Mouse (Mus musculus) stomach, embryonic 15.5 days (tissue): Measurements from ENCODE around the gene Fbxw10. TPM values are rescaled to one million over a fixed set of nuclear protein-coding genes. Genes with fewer than 3 reads are reported as not detected.
A peak's percentile ranks its signal among the peaks of the same experiment; 100 is the strongest.

Source experiments
- ATAC-seq: fragments of 200-750 bp; cut with Nextera tagmentation; 2 replicates; pipeline ENCODE4 v1.8.0; 2017; ENCODE audit warnings: low read depth, moderate number of reproducible peaks, moderate TSS enrichment; ENCODE audit not compliant: insufficient read depth, low FRiP score
- H3K27ac ChIP-seq: fragments of 300-500 bp; sonication (generic); 2 replicates; pipeline ENCODE4 v1.5.1; 2015; ENCODE audit warnings: mild to moderate bottlenecking, inconsistent platforms
- H3K27me3 ChIP-seq: fragments of 300-500 bp; sonication (generic); replicated peaks from 2 replicates; pipeline ENCODE4 v1.6.1; 2015; ENCODE audit warnings: inconsistent platforms
- H3K36me3 ChIP-seq: fragments of 300-500 bp; sonication (generic); 2 replicates; pipeline ENCODE4 v1.6.1; 2015; ENCODE audit warnings: inconsistent platforms
- H3K4me1 ChIP-seq: fragments of 300-500 bp; sonication (generic); 2 replicates; pipeline ENCODE4 v1.6.1; 2015; ENCODE audit warnings: inconsistent platforms
- H3K4me2 ChIP-seq: fragments of 300-500 bp; sonication (generic); 2 replicates; pipeline ENCODE4 v1.6.1; 2015; ENCODE audit warnings: mild to moderate bottlenecking, inconsistent platforms
- H3K4me3 ChIP-seq: fragments of 300-500 bp; sonication (generic); replicated peaks from 2 replicates; pipeline ENCODE4 v1.5.1; 2015; ENCODE audit warnings: inconsistent platforms
- H3K9ac ChIP-seq: fragments of 300-500 bp; sonication (generic); 2 replicates; pipeline ENCODE4 v1.6.1; 2015; ENCODE audit warnings: inconsistent platforms
- H3K9me3 ChIP-seq: fragments of 300-500 bp; sonication (generic); 2 replicates; pipeline ENCODE4 v1.6.1; 2016; ENCODE audit warnings: inconsistent platforms
- WGBS: fragments of 180-500 bp; shearing (Covaris S2); methylation state at CpG from one replicate; pipeline ENCODE4 v1.1.7; 2015; 5-methylcytosine and 5-hydroxymethylcytosine counted together
- polyA plus RNA-seq: library from polyadenylated mRNA; unstranded; fragments of >200 nt; fragmentation: Nextera tagmentation; extraction: Ambion mirVana; gene quantifications from 2 replicates; pipeline ENCODE4 v1.2.1, GENCODE M21; 2015

Gene Fbxw10
- polyA plus RNA-seq, 1 experiment from 2014 or later = 0.33 TPM

DNA sequence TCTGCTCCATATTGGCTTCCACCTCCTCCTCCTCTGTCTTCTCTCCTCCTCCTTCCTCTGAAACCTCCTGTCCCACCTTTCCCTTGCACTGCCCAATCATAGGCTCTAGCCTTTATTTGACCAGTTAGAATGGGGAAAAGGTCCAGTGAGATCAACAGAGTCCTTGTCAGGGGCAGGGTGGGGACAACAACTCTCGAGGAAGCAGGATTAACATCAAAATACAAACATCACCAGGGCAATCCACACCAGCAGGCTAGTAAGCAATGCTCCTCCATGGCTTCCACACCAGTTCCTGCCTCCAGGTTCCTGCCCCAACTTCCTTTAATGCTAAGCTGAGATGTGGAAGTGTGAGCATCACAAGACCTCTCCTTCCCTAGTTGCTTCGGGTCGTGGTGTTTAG, 1.1 kb upstream of the Fbxw10 start:
- Histone ChIP-seq H3K27me3 (no peaks in the 10 kb centered on the region), H3K36me3 (no peaks in the 10 kb centered on the region), H3K4me3 (no peak overlapping the region), H3K4me1 (peaks cover 4% of the 10 kb centered on the region; the same call in 1 of the 2 replicates), H3K9ac (no peak overlapping the region), H3K9me3 (no peaks in the 10 kb centered on the region), H3K27ac (no peak overlapping the region), H3K4me2 (no peak overlapping the region)
- 67% methylated on average over 3 of the region's 3 CpGs for WGBS
- no peak for ATAC-seq

DNA sequence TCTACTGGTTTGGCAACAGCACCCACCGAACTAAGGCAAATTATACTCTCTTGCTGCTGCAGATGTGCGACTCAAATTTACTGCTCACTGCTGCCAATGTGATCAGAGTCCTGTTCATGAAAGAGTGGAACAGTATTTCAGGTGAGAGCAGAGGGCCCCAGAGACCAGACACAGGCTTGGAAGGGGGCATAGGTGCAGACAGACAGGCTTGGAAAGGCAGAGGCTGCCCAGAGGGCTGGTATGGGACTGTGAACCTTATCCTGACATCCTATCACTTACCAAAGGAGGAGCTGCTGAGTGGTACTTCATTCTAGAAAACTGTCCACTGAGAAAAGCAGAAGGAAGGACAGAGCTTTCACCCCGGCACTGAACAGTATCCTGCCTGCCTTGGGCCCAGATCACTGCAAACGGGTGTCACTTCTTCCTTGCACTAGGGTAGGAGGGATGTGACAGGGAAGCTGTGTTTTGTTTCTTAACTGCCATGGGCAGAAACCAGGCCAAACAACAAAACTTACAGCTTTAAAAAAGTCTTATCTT, 854 bp downstream of the Fbxw10 start:
- H3K4me2 ChIP-seq = no peak overlapping the region; the same call in 1 of the 2 replicates
- H3K9ac ChIP-seq = no peak overlapping the region
- H3K4me3 ChIP-seq = no peak overlapping the region
- H3K4me1 ChIP-seq = peaks cover 4% of the 10 kb centered on the region; the same call in 1 of the 2 replicates
- WGBS = 58% methylated on average over 4 of the region's 4 CpGs
- H3K27me3 ChIP-seq = no peaks in the 10 kb centered on the region
- H3K36me3 ChIP-seq = no peaks in the 10 kb centered on the region
- no peaks in the 10 kb centered on the region for H3K9me3 ChIP-seq
- no peak overlapping the region for H3K27ac ChIP-seq
- no peak for ATAC-seq

DNA sequence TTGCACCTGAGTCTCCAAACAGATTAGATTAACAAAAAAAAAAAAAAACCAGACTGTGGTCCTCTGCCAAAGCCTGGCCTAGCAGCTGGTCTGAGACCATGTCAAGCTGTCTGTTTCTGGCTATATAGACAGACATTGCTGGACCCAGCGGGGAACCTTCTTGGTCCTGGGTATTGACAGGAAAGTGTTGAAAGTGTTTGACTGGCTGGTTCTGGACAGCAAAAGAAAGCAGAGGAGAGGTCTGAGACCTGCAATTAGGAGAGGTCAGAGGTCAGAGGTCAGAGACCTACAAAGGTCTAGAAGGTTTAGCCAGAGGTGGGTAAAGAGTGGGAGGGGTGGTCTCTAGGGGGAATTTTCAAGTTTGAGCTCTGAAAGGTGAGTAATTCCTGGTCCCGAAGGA, 1.4 kb downstream of the Fbxw10 start:
- H3K4me3 ChIP-seq = no peak overlapping the region
- no peak overlapping the region for H3K27ac ChIP-seq
- no peak overlapping the region for H3K9ac ChIP-seq
- peaks cover 4% of the 10 kb centered on the region; the same call in 1 of the 2 replicates for H3K4me1 ChIP-seq
- H3K27me3 ChIP-seq = no peaks in the 10 kb centered on the region
- no peaks in the 10 kb centered on the region for H3K9me3 ChIP-seq
- H3K4me2 ChIP-seq = no peak overlapping the region
- ATAC-seq = no peak
- 68% methylated on average over 2 of the region's 2 CpGs for whole genome bisulfite sequencing
- no peaks in the 10 kb centered on the region for H3K36me3 ChIP-seq

- Histone ChIP-seq H3K27me3 (no peaks in the 10 kb centered on the region), H3K4me1 (peaks cover 4% of the 10 kb centered on the region; the same call in 1 of the 2 replicates), H3K4me3 (no peak overlapping the region), H3K9me3 (no peaks in the 10 kb centered on the region), H3K36me3 (no peaks in the 10 kb centered on the region), H3K9ac (no peak overlapping the region), H3K4me2 (no peak overlapping the region), H3K27ac (no peak overlapping the region)
- no peak for ATAC-seq
- WGBS = 85% methylated on average over 1 of the region's 1 CpGs
Measured at GRCm38 (mm10) chr11:62851199-62851598, 4.3 kb downstream of the Fbxw10 start.

DNA sequence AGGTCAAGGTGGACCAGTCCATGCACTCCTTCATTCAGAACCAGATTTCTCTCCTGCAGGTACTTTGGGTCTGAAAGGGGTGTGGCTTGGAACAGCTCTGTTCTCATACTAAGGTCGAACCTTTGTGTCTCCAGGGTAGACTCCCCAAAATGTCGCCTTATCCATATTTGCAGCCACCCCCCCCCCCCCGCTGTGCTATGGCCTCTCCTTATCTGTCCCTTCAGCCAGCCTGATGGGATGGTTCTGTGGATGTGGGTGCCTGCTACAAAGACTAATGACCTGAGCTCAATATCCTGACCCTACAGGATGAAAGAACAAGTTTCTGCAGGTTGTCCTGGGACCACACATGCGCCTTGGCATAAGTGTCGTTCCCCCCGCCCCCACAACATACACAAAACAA, 6.5 kb downstream of the Fbxw10 start:
- H3K27me3 ChIP-seq = no peaks in the 10 kb centered on the region
- H3K9me3 ChIP-seq = no peaks in the 10 kb centered on the region
- H3K4me3 ChIP-seq = no peak overlapping the region
- 86% methylated on average over 6 of the region's 6 CpGs for WGBS
- no peaks in the 10 kb centered on the region for H3K4me1 ChIP-seq
- ATAC-seq = peak; percentile 63; the same call in 1 of the 2 replicates
- no peak overlapping the region for H3K27ac ChIP-seq
- H3K9ac ChIP-seq = no peak overlapping the region
- H3K4me2 ChIP-seq = no peak overlapping the region
- no peaks in the 10 kb centered on the region for H3K36me3 ChIP-seq

- Histone ChIP-seq H3K27me3 (no peaks in the 10 kb centered on the region), H3K9me3 (no peaks in the 10 kb centered on the region), H3K4me3 (no peak overlapping the region), H3K9ac (no peak overlapping the region), H3K4me2 (no peak overlapping the region), H3K36me3 (no peaks in the 10 kb centered on the region), H3K4me1 (no peaks in the 10 kb centered on the region), H3K27ac (no peak overlapping the region)
- ATAC-seq = no peak
- 69% methylated on average over 4 of the region's 4 CpGs for WGBS
Measured at GRCm38 (mm10) chr11:62865562-62865961, 18.7 kb downstream of the Fbxw10 start.

DNA sequence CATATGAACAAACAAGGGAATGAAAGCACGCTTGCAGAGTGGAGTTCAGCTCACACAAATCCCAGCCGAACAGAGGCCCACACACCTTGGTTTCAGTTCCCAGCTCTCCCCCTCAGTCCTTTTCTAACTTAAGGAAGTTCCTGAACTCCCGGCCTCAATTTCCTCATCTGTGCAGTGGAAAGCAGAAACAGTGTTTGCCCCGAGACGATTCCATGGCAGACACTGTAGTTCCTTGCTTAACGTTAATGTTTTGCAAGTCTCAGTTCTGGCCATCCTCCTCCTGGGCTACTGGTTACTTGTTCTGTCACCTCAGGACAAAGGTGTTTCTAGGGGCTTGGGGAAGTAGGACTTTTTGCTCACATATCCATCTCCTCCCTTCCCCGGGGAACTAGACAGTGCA, 19.8 kb downstream of the Fbxw10 start:
- 78% methylated on average over 7 of the region's 7 CpGs for WGBS
- no peak overlapping the region for H3K9ac ChIP-seq
- ATAC-seq = no peak
- no peaks in the 10 kb centered on the region for H3K27me3 ChIP-seq
- H3K4me3 ChIP-seq = no peak overlapping the region
- no peaks in the 10 kb centered on the region for H3K4me1 ChIP-seq
- no peak overlapping the region for H3K4me2 ChIP-seq
- no peaks in the 10 kb centered on the region for H3K36me3 ChIP-seq
- no peak overlapping the region for H3K27ac ChIP-seq
- no peaks in the 10 kb centered on the region for H3K9me3 ChIP-seq

- no peak overlapping the region for H3K4me3 ChIP-seq
- H3K9ac ChIP-seq = no peak overlapping the region
- no peaks in the 10 kb centered on the region for H3K27me3 ChIP-seq
- H3K4me1 ChIP-seq = no peaks in the 10 kb centered on the region
- no peak overlapping the region for H3K27ac ChIP-seq
- ATAC-seq = no peak
- H3K9me3 ChIP-seq = no peaks in the 10 kb centered on the region
- no peaks in the 10 kb centered on the region for H3K36me3 ChIP-seq
- no peak overlapping the region for H3K4me2 ChIP-seq
- 70% methylated on average over 5 of the region's 5 CpGs for WGBS
Measured at GRCm38 (mm10) chr11:62869201-62869600, 22.3 kb downstream of the Fbxw10 start.

GRCm38 (mm10) chr11:62869715-62870371, 23.0 kb downstream of the Fbxw10 start:
- H3K9me3 ChIP-seq = no peaks in the 10 kb centered on the region
- no peak overlapping the region for H3K4me2 ChIP-seq
- ATAC-seq = no peak
- H3K4me1 ChIP-seq = no peaks in the 10 kb centered on the region
- no peak overlapping the region for H3K9ac ChIP-seq
- no peaks in the 10 kb centered on the region for H3K27me3 ChIP-seq
- H3K27ac ChIP-seq = no peak overlapping the region
- no peak overlapping the region for H3K4me3 ChIP-seq
- no peaks in the 10 kb centered on the region for H3K36me3 ChIP-seq
- 71% methylated on average over 8 of the region's 8 CpGs for WGBS

- H3K4me2 ChIP-seq = no peak overlapping the region
- WGBS = 74% methylated on average over 9 of the region's 9 CpGs
- no peaks in the 10 kb centered on the region for H3K36me3 ChIP-seq
- no peak overlapping the region for H3K27ac ChIP-seq
- no peak for ATAC-seq
- no peaks in the 10 kb centered on the region for H3K4me1 ChIP-seq
- H3K4me3 ChIP-seq = no peak overlapping the region
- no peaks in the 10 kb centered on the region for H3K27me3 ChIP-seq
- no peak overlapping the region for H3K9ac ChIP-seq
- H3K9me3 ChIP-seq = no peaks in the 10 kb centered on the region
Measured at GRCm38 (mm10) chr11:62873479-62873878, 26.6 kb downstream of the Fbxw10 start.

DNA sequence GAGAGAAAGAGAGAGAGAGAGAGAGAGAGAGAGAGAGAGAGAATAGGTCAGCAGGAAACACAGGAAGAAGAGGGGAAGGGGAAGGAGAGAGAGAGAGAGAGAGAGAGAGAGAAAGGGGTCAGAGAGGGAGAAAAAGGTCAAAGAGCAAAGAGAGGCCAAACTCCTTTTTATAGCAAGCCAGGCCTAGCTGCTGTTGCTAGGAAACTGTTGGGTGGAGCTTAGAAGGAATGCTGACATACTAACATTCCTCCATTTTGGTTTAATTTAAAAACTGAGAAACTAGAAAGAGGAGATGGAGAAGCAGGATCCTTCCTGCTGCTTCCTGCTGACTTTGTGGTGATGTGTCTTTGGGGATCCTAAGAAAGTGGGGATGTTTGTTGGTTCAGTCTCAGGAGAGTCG, 28.8 kb downstream of the Fbxw10 start:
- Histone ChIP-seq H3K4me3 (no peak overlapping the region), H3K27ac (no peak overlapping the region), H3K27me3 (no peaks in the 10 kb centered on the region), H3K4me2 (no peak overlapping the region), H3K4me1 (no peaks in the 10 kb centered on the region), H3K9ac (no peak overlapping the region), H3K9me3 (no peaks in the 10 kb centered on the region), H3K36me3 (no peaks in the 10 kb centered on the region)
- 81% methylated on average over 1 of the region's 1 CpGs for WGBS
- ATAC-seq = no peak

DNA sequence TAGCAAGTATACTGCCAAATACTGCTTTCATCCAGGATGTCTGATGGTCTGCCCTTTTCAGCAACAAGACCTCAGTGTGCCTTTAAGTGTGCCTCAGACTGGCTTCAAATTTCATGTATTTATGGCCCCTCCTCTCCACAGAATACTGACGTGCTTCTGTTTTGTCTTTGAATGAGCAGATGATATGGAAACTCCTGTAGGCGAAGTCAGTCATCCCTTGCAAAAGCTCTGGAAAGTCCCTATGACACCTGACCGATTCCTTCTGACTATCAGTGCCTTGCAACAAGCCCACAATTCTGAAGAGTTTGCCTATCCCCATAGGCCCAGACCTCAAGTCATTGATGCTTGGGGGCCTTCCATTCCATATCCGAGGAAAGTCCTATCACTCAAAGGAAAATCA, 29.6 kb downstream of the Fbxw10 start:
- Histone ChIP-seq H3K4me1 (no peaks in the 10 kb centered on the region), H3K4me2 (no peak overlapping the region), H3K27me3 (no peaks in the 10 kb centered on the region), H3K27ac (no peak overlapping the region), H3K4me3 (no peak overlapping the region), H3K36me3 (no peaks in the 10 kb centered on the region), H3K9ac (no peak overlapping the region), H3K9me3 (no peaks in the 10 kb centered on the region)
- no peak for ATAC-seq
- WGBS = 81% methylated on average over 4 of the region's 4 CpGs
